ENCODE assay signal across 8 mouse cellular contexts in genomic region chr6:143751076-143752070, GRCm38 (mm10).
A peak's percentile ranks its signal among the peaks of the same experiment; 100 is the strongest.
DNase-seq lines count a peak whose midpoint lies in the region; ATAC-seq lines count a peak whose summit lies in the region.

No protein-coding gene starts in this region.

- H3K27ac ChIP-seq in liver, embryonic 15.5 days (replicated peaks) = peak overlapping the region; percentile 57

- H3K4me1 ChIP-seq in liver, embryonic 15.5 days (replicated peaks) = no peaks in the 10 kb centered on the region

- H3K9me3 ChIP-seq in liver, embryonic 15.5 days (replicated peaks) = no peaks in the 10 kb centered on the region

- peak; percentile 74 for ATAC-seq in liver, embryonic 15.5 days (ENCODE audit: insufficient read depth)
- no peak for ATAC-seq in cerebellum, adult (ENCODE audit: insufficient number of reproducible peaks, low FRiP score, low TSS enrichment)

- intact Hi-C loops in left cerebral cortex, postnatal 4 days (cut with DNase I) = no loop called here

- H3K4me2 ChIP-seq in liver, embryonic 15.5 days = peak overlapping the region; percentile 44

- no peak overlapping the region for H3K9ac ChIP-seq in liver, embryonic 15.5 days

- H3K27me3 ChIP-seq in liver, embryonic 15.5 days = no peaks in the 10 kb centered on the region

- WGBS in liver, embryonic 15.5 days (ENCODE audit: insufficient replicate concordance) = 45% methylated on average over 14 of the region's 14 CpGs

- peak; percentile 79 for DNase-seq in 416B (ENCODE audit: low read depth)
- DNase-seq in T-cell, adult 2 months (ENCODE audit: low spot score) = peak; percentile 80
- peak; percentile 95 for DNase-seq in induced T-regulatory cell, adult 2 months (ENCODE audit: low read depth)
- DNase-seq in spleen, postnatal 10 days (ENCODE audit: low spot score in 2 of 2) = peak; percentile 10 to 72
- DNase-seq in neural tube, embryonic 10.5 days (ENCODE audit: extremely low spot score, low spot score) = no peak
- DNase-seq in left cerebral cortex, postnatal 4 days = no peak

- no peaks in the 10 kb centered on the region for H3K36me3 ChIP-seq in liver, embryonic 15.5 days (replicated peaks)

- peak overlapping the region; percentile 27 for H3K4me3 ChIP-seq in liver, embryonic 15.5 days (replicated peaks)

Comparison
In these comparisons a context has a peak if more than half of its experiments do, and no peak if none do; other contexts are left out.
1. DNase-seq: peak in 416B (single experiment), T-cell, adult 2 months (single experiment), induced T-regulatory cell, adult 2 months (single experiment) and spleen, postnatal 10 days (2 of 2); none in neural tube, embryonic 10.5 days (single experiment) and left cerebral cortex, postnatal 4 days (single experiment).